Mouse (Mus musculus) left cerebral cortex, postnatal 14 days (tissue): Measurements from ENCODE around the gene Zcchc2. TPM values are rescaled to one million over a fixed set of nuclear protein-coding genes. Genes with fewer than 3 reads are reported as not detected.

ENCODE experiments used
- DNase-seq, 2 experiments: peaks; one replicate each; pipeline ENCODE4 v3.0.0; 2021 to 2022; ENCODE audit warnings: low spot score in 2 of 2, mixed read lengths in 1 of 2
- intact Hi-C: fragments of 180-260 bp; cut with DNase I; formaldehyde crosslinking; loops from one replicate; pipeline ENCODE4 v1.15.1; 2025
- total RNA-seq, 2 experiments: library from RNA; stranded (reverse); gene quantifications; 2 replicates each; pipeline ENCODE4 v1.2.3; 2021

Gene Zcchc2
- total RNA-seq, 2 experiments from 2014 or later, result 23.8 to 24.0 TPM

DNA sequence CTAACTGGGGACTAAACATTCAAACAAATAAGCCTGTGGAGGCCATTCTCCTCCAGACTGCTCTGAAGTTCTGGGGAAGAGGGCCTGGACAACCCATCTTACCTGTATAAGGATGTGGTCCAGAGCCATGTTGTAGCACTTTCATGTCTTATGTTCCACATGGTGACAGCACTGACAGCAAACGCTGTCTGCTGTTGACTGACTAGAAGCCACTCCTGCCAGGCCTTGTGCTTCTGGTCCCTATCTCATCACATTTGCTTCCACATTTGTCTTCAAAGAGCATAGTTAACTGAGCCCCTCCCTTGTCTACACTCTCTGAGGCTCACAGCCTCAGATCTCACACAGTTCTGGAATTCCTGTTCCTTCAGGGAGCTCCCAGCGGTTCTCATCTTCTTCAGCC, 34.0 kb downstream of the Zcchc2 start:
- DNase-seq, result no peak
- intact Hi-C loops, result loop anchor here (10.0 kb wide), 1 partner anchor 289 kb away; no protein-coding TSS in a partner anchor

DNA sequence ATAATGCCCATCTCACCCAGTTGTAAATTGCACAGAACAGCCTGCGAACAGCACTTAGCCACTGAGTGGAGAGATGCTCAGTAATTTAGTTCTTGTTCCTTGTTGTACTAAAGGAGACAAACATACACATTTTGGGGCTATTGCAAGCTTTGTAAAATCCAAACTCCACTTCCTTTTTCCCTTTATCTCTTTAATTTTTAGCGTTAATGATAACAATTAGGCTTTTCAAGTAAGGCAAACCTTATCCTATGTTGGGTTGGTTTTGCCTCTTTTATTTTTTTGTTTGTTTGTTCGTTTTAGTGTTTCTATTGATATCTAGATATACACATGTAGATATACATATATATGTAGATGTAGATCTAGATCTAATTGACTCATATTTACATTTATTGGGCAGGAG, 34.6 kb downstream of the Zcchc2 start:
- intact Hi-C loops, result loop anchor here (10.0 kb wide), 1 partner anchor 290 kb away; no protein-coding TSS in a partner anchor
- DNase-seq, result no peak

DNA sequence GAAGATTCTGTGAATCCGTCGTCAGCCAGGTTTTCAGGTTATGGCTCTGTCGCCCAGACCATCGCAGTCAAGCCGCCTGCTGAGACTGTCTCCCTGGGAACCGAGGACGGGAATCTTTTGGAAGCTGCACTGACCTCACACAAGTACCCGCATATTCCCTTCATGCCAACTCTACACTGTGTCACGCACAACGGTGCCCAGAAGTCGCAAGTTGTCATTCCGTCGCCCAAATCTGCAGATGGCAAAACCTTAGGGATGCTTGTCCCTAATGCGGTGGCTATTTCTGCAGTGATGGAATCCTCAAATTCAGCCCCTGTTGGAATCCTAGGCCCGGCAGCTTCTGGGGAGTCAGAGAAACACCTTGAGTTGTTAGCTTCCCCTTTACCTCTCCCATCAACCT, 39.6 kb downstream of the Zcchc2 start:
- intact Hi-C loops, result loop anchor here (10.0 kb wide), 1 partner anchor 295 kb away; no protein-coding TSS in a partner anchor
- no peak for DNase-seq

DNA sequence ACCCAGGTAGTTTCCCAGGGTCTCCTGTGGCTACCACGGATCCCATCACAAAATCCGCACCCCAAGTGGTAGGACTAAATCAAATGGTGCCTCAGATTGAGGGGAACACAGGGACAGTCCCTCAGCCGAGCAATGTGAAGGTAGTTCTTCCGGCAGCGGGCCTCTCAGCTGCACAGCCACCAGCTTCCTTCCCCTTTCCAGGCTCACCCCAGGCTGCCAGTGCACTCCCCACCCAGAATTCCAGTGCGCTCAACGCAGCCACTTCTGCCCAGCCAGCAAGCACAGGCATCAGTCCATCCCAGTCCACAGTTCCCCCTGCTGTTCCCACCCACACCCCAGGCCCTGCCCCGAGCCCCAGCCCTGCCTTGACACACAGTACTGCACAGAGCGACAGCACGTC, 40.1 kb downstream of the Zcchc2 start:
- DNase-seq, result no peak
- intact Hi-C loops, result no loop called here

DNA sequence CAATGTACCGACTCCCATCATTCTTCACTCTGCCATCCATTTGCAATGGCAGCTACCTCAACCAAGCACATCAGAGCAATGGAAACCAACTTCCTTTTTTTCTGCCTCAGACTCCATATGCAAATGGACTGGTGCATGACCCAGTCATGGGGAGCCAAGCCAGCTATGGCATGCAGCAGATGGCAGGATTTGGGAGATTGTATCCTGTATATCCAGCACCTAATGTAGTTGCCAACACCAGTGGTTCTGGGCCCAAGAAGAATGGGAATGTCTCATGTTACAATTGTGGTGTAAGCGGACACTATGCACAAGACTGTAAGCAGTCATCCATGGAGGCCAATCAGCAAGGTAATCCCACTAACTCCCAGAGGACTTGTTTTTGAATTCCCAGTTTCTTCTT, 40.7 kb downstream of the Zcchc2 start:
- no peak for DNase-seq
- intact Hi-C loops, result no loop called here

DNA sequence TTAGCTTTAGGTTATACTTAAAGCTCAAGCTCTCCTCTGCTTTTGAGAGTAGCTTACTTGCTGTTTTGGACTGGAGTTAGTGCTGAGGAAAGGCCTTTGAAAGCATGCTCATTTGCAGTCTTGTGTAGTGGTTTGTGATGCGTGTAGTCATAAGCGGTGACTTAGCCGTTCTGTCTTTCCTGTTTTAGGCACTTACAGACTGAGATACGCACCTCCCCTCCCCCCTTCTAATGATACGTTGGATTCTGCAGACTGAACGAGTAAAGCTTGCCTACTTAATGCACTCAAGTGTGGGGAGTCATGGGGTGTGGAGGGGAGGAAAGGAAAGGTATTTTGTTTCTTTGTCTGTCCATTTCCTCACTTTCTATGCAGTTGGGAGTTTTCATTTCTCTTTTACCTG, 41.7 kb downstream of the Zcchc2 start:
- intact Hi-C loops, result no loop called here
- no peak for DNase-seq

DNA sequence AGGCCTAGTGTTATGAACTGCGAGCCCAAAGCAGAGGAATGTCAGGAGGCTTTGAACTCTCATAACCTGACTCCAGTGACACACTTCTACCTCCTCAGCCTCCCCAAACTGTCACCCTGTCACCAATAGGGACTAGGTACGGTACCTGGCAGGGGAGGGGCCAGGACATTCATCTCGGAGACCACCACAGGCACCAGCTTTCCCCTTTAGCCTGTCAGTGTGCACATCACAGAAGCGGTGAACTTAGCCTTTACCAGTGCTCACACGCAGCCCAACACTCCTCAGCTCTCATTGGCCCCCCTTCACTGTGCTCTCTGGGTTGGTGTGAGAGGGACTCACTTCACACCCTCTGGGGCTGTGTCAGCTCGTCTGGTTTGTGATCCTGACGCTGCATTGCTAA, 44.6 kb downstream of the Zcchc2 start:
- no peak for DNase-seq
- intact Hi-C loops, result loop anchor here (5.0 kb wide), 1 partner anchor 142 kb away; no protein-coding TSS in a partner anchor

DNA sequence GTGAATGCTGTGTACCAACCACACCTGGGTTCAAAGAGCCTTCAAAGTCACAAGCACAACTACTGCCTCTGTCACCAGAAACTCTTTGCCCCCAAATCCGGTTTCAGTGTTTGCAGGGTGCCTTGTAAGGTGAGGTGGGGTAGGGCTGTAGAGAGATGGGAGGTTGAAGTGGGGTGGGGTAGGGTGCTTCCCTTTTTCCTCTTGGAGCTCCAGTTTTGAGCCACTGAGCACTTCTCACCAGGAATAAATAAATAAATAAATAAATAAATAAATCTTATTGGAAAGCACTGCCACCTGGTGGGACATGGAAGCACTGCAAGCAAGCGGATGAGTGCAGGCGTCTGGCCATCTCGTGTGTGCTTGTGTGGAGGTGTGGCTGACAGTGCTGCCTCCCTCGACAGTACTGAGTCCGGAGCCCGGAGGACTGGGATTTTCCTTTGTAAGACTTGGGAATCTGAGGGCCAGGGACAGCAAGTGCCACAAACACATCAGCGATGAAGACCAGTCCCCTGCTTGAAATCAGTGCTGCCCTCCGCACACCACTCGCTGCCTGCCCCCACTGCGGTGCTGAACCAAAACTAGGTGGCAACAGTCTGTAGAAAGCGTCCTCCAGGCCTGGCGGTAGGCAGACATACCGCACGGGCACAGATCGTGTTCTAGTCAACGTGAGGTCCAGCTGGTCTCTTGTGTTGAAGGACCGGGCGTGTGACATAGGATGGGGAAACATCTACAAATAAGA, 46.8 kb downstream of the Zcchc2 start:
- peak; percentile 62 to 75 for DNase-seq
- intact Hi-C loops, result loop anchor here (5.0 kb wide), 1 partner anchor 145 kb away; no protein-coding TSS in a partner anchor

DNA sequence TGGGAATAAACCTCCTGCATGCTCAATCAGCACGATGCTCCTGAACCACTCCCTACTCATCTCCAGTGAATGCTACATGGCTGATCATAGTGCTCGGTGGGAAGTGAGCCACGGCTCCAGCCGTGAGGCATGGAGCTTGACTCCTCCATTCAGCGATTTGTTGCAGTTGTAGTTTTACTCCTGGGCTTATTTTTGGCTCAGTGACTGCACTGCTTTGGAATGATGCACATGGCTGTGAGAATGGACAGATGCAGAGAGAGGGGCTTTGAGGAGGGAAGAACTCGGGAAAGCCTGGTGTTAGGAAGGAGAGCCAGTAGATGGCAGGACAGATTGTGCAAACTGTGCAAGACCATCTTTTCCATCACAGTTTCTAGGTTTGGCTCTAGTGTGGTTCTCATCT, 49.1 kb downstream of the Zcchc2 start:
- intact Hi-C loops, result loop anchor here (5.0 kb wide), 1 partner anchor 147 kb away; no protein-coding TSS in a partner anchor
- peak in 1 of 2 experiments; percentile 49 for DNase-seq

DNA sequence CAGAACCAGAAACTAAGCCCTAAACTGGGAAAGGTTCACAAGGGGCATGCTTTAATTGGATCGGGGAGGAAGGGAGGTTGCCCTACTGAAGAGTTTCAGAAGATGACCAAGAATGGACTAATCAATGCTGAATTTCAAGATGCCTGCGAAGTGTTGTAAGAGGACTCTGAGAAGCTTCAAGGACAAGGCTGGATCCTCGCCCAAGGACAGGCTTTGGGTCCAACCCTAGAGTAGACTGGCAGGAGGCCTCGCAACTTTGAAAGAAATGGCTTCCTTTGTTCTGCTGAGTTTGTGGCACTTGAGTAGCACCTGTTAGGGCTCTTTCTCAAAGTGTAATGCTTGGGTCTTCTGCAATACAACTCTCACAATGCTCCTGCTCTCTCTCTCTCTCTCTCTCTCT, 50.1 kb downstream of the Zcchc2 start:
- DNase-seq, result no peak
- intact Hi-C loops, result no loop called here

DNA sequence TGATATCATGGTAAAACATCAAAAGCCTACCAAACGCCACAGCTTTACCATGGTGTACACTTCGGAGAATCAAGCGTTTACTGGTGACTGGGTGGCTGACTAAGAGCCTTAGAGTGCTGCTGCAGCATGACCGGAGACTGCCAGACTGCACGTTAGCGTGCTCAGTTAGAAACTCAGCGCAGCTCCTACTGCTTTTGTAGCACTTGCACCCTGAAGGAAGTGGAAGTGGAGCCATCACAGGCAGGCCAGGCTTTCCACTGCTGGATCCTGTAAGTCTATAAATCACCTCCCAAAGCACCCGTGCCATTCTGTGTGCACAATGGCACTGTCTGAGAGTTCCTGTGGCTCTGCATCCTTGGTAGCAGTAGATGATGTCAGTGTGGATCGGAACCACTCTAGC, 52.0 kb downstream of the Zcchc2 start:
- no peak for DNase-seq
- intact Hi-C loops, result no loop called here

DNA sequence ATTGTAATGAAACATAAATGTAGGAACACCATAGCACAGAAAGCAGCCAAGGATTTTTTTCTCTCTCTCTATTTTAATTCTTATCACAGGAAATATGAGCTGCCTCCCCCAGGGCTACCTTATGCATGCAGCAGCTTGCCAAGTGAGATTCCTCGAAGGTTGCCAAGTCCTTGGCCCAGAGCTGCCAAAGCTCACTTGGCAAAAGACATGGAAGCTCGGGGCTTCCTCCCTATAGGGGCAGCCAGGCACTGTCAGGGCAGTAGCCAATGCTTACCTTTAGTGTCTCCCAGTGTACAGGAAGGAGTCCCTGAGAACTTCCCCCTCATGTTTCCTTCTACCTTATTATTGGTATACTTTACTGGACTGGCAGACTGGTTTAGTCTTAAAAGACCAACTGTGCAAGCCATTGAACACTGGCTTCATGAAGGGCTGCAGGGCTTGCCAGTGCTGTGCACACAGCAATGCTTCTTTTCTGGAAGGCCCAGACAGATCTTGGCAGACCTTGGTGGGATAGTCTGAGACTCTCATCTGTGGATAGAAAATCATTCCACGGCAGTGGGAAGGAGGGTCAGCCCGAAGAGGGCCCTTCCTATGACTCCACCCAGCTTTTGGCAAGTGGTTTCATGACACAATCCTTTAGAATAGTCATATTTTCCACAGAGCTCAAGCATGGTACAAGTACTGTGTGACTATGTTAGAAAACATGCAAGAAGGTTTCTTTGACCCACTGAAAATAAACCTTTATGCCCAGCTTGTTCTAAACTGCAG, 53.0 kb downstream of the Zcchc2 start:
- DNase-seq, result no peak
- intact Hi-C loops, result no loop called here

DNA sequence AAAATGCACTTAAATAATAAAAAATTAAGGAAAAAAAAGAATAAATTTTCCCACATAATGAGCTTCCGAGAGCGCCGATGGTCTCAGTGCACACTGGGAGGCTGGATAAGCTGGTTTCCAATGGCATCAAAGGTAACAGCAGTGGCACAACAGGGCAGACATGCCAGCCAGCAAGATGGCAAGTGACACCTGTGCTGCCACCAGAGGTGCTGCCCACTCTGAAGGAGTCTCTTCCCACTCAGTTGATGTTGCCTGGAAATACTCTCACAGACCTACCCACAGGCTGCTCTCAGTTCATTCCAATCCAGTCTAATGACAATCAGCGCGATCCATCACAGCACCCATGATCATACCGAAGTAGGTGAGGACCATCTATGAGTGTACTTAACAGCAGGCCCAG, 58.8 kb downstream of the Zcchc2 start:
- intact Hi-C loops, result no loop called here

DNA sequence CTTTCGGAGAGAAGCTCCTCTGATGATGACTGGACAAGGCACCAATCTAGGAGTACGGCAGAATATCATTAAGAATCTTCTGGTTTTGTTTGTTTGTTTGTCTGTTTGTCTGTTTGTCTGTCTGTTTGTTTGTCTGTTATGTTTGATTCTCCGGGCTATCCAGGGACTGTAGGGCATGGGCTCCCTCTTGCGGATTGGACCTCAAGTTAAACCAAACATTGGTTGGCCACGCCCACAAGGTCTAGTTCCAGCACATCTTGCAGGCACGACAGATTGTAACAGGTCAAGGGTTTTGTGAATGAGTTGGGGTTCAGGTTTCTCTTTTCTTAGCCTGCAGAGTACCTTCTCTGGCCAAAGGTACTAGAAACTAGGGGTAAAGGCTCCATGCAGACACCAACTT, 64.8 kb downstream of the Zcchc2 start:
- intact Hi-C loops, result no loop called here
- no peak for DNase-seq

More for the DNA sequence above, 58.8 kb downstream of the Zcchc2 start:
- DNase-seq, result no peak

DNA sequence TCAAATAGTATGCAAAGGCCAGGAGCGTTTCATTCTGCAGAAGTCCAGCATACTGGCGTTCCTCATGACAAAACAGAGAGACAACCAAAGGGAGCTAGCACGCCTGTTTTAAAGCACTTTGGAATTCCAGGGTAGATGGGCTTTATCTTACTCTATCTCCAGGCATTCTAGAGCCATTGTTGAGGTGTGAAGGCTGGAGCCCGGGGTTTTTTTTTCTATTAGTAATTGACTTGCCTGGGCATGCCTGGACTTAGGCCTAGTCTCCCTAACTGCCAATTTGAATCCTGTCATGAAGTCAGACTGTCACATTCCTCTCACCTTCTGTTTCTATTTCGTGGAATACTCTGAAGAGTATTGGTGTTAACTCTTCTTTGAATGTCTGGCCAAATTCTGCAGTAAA, 68.1 kb downstream of the Zcchc2 start:
- intact Hi-C loops, result no loop called here
- DNase-seq, result no peak

DNA sequence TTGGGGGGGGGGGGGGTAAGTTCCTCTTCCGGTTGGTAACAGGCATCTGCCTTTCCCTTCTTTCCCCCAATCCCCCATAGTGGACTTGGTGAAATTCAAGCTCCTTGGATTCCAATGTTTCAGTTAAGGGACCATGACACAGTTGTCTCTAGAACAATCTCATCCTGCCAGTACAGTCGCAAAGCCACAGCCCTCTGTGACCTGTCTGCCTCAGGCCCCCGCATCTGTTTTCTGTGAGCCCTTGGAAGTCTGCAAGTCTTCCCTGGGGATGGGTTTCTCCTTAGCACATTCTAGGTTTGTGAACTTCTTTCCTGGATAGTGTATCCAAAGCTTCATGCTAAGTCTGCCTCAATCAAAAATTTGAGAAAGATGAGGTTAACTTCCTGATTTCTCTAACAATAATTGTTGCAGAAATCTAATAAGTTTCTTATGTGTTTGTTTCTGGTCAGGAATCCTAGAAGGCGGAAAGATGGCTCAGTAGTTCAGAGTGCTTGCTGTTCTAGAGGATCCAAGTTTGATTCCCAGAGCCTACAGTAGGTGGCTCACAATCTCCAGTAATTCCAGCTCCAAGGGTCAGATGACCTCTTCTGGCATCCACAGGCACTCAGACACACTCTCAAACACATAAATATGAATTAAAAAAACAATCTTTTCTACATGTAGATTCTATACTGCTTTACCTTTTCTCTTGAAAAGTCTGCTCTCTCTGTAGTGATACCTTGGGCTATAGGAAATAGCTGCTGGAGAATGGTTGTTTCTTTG, 69.5 kb downstream of the Zcchc2 start:
- intact Hi-C loops, result no loop called here

DNA sequence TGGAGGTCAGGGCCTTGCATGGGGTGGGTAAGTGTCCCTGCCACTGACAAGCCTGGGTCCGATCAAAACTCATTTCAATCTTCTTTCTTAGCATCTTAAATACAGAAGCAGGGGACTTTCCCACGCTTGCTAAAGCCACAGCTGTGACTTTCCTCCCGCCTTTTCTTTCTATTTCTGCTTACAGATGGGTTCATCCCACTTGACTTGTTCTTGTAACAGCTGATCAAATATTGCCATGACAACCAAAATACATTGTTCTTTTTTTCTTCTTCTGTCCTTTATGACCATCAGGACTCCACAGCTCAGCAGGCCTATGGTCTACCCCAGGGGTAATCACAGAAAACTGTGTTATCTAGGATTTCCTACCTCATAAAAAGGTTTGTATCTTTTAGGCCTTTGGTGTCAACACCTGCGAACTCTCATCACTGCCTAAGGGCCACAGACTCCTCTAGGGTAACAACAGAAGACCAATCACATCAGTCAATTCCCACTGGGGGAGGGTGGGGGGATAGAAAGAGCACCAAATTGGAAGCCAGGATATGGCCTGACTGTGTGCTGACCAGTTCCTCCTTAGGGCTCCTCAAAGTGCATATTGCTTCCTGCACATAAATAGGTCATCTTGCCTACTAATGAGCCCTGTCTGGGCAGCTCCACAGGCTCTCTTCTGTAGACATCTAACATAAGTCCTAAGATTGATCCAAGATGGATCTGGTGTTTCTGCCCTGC, 71.1 kb downstream of the Zcchc2 start:
- intact Hi-C loops, result no loop called here
- no peak for DNase-seq

More for the DNA sequence above, 69.5 kb downstream of the Zcchc2 start:
- no peak for DNase-seq

DNA sequence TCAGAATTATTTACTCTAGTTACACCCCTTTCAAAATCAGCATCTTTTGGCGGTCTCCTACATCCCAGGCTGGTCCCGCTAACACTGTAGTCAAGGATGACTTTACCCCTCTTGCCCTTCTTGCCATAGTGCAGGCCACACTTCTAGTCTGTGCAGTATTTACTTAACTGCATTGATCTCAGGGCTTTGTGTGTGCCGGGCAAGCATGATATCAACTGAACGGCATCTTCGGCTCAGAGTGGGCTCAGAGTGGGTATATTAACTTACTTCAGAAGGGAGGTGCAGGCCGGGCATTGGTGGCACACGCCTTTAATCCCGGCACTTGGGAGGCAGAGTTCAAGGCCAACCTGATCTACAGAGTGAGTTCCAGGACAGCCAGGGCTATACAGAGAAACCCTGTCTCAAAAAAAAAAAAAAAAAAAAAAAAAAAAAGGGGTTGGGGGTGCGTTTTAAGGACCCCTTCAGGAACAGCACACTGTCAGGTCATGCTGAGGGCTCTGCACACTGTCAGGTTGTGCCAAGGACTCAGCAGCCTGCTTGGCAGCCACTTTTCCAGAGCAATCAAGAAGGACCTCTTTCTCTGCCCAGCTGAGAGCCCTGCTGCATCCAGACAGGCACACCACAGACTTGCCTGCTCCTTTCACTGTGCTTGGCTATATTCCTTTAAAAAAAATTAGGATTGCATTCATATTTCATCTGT, 72.8 kb downstream of the Zcchc2 start:
- intact Hi-C loops, result no loop called here
- no peak for DNase-seq
